Mouse (Mus musculus): ENCODE results near the gene Myo16. TPM values are rescaled to one million over a fixed set of nuclear protein-coding genes. Genes with fewer than 3 reads are reported as not detected.

Gene Myo16
- polyA plus RNA-seq, 1 experiment from 2014 or later: 3.0 TPM

GRCm38 (mm10) chr8:10664861-10665543 lies 511.3 kb downstream of the Myo16 start:
- DNase-seq (ENCODE audit: low spot score, missing footprints): peak; percentile 85
- Histone ChIP-seq H3K4me3 (ENCODE audit: low read depth, low read length) (no peak overlapping the region), H3K9me3 (ENCODE audit: control insufficient read depth, low read length) (no peaks in the 10 kb centered on the region), H3K4me1 (ENCODE audit: control insufficient read depth, insufficient read depth, low read length) (peaks cover 18% of the 10 kb centered on the region), H3K36me3 (ENCODE audit: control insufficient read depth, insufficient read depth, low read length) (no peaks in the 10 kb centered on the region), H3K4me2 (no peak overlapping the region), H3K9ac (ENCODE audit: low read length) (no peak overlapping the region), H3K27me3 (ENCODE audit: control insufficient read depth, insufficient read depth, low read length) (no peaks in the 10 kb centered on the region), H3K27ac (ENCODE audit: low read depth, low read length) (no peak overlapping the region)
- 16% methylated on average over 13 of the region's 13 CpGs for WGBS
- no peak for ATAC-seq (ENCODE audit: low FRiP score)

DNA sequence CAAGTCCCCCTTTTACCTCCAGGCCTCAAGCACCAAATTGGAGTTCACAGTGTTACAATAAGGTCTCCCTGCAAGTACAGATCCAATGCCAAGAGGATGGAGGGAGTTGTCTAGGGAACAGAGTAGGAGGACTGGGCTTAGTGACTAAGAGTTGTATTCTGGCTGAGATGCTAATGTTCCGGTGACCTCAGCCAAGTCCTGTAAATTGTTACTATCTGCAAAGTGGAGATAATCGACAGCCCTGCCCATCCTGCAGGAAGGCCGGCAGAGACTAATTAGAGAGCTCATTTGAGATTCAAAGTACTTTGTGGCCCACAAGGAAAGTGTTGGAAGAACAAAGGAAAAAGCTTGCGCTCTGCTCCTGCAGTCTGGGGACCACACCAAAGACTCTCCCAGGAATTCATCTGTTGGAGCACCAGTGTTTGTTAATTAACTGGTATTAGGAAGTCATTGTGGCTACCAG lies 512.1 kb downstream of the Myo16 start:
- Histone ChIP-seq H3K9me3 (ENCODE audit: control insufficient read depth, low read length) (no peaks in the 10 kb centered on the region), H3K36me3 (ENCODE audit: control insufficient read depth, insufficient read depth, low read length) (no peaks in the 10 kb centered on the region), H3K4me3 (ENCODE audit: low read depth, low read length) (no peak overlapping the region), H3K27me3 (ENCODE audit: control insufficient read depth, insufficient read depth, low read length) (no peaks in the 10 kb centered on the region), H3K4me1 (ENCODE audit: control insufficient read depth, insufficient read depth, low read length) (peaks cover 18% of the 10 kb centered on the region), H3K9ac (ENCODE audit: low read length) (no peak overlapping the region), H3K4me2 (no peak overlapping the region), H3K27ac (ENCODE audit: low read depth, low read length) (no peak overlapping the region)
- DNase-seq (ENCODE audit: low spot score, missing footprints) (peak; percentile 81), ATAC-seq (ENCODE audit: low FRiP score) (0 out of 2 replicates have a peak, but pooled peaks have one; percentile 48)
- WGBS: 13% methylated on average over 4 of the region's 4 CpGs

GRCm38 (mm10) chr8:10671862-10672548 lies 518.3 kb downstream of the Myo16 start:
- ATAC-seq (ENCODE audit: low FRiP score) (no peak), DNase-seq (ENCODE audit: low spot score, missing footprints) (peak; percentile 80)
- Histone ChIP-seq H3K4me2 (no peak overlapping the region), H3K4me3 (ENCODE audit: low read depth, low read length) (no peak overlapping the region), H3K9ac (ENCODE audit: low read length) (no peak overlapping the region), H3K27ac (ENCODE audit: low read depth, low read length) (no peak overlapping the region), H3K27me3 (ENCODE audit: control insufficient read depth, insufficient read depth, low read length) (no peaks in the 10 kb centered on the region), H3K36me3 (ENCODE audit: control insufficient read depth, insufficient read depth, low read length) (no peaks in the 10 kb centered on the region), H3K4me1 (ENCODE audit: control insufficient read depth, insufficient read depth, low read length) (no peaks in the 10 kb centered on the region), H3K9me3 (ENCODE audit: control insufficient read depth, low read length) (no peaks in the 10 kb centered on the region)
- WGBS: 78% methylated on average over 2 of the region's 2 CpGs

DNA sequence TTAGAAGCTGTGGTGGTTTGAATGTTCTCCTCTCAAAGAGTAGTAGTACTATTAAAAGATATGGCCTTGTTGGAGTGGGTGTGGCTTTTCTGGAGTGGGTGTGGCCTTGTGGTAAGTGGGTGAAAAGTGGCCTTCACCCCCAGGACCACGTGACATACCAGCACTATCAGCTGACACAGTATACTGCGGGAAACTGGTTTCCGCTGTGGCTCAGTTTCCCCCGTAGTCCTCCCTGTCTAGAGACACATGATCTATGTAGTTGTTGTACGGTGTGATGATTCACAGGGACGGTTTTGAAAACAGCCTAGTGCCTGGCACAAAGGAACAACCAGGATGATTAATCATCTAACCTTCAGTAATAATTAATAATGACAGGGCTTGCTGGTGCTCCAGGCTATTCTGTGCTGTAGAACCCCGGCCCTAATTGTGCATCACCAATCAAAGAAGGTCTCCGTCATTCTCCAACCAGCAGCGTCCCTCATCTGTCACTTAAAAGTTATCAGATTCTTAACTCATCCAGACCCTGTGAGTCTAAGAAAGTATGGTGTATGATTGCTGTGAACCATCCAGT lies 524.2 kb downstream of the Myo16 start:
- Histone ChIP-seq H3K27me3 (ENCODE audit: control insufficient read depth, insufficient read depth, low read length) (no peaks in the 10 kb centered on the region), H3K4me1 (ENCODE audit: control insufficient read depth, insufficient read depth, low read length) (no peaks in the 10 kb centered on the region), H3K9ac (ENCODE audit: low read length) (no peak overlapping the region; the same call in 1 of the 2 replicates), H3K9me3 (ENCODE audit: control insufficient read depth, low read length) (no peaks in the 10 kb centered on the region), H3K4me3 (ENCODE audit: low read depth, low read length) (no peak overlapping the region), H3K27ac (ENCODE audit: low read depth, low read length) (no peak overlapping the region), H3K4me2 (no peak overlapping the region), H3K36me3 (ENCODE audit: control insufficient read depth, insufficient read depth, low read length) (no peaks in the 10 kb centered on the region)
- WGBS: 85% methylated on average over 9 of the region's 9 CpGs
- DNase-seq (ENCODE audit: low spot score, missing footprints) (no peak), ATAC-seq (ENCODE audit: low FRiP score) (no peak)

DNA sequence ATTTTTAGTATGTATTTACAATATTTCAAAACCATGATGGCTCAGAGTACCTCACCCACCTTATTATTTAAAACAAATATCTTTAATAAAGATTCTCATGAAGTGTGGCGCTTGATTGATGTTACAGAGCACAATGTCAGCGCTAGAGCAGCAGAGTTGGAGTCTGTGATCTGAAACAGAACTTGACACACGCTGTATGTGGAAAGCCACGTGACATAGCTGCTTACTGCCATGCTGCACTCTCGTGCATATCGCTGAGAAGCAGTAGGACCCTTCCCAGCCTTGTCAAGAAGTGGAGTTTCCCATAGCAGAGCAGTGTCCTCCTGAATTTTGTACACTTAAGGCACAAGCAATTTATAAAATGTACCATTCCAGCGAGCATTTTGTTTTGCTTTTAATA lies 528.2 kb downstream of the Myo16 start:
- no peaks in the 10 kb centered on the region for H3K36me3 ChIP-seq (ENCODE audit: control insufficient read depth, insufficient read depth, low read length)
- no peak for DNase-seq (ENCODE audit: low spot score, missing footprints)
- H3K9me3 ChIP-seq (ENCODE audit: control insufficient read depth, low read length): no peaks in the 10 kb centered on the region
- WGBS: 86% methylated on average over 7 of the region's 7 CpGs
- H3K27me3 ChIP-seq (ENCODE audit: control insufficient read depth, insufficient read depth, low read length): no peaks in the 10 kb centered on the region
- H3K4me2 ChIP-seq: no peak overlapping the region
- no peak overlapping the region for H3K9ac ChIP-seq (ENCODE audit: low read length)
- no peaks in the 10 kb centered on the region for H3K4me1 ChIP-seq (ENCODE audit: control insufficient read depth, insufficient read depth, low read length)
- ATAC-seq (ENCODE audit: low FRiP score): no peak
- H3K4me3 ChIP-seq (ENCODE audit: low read depth, low read length): no peak overlapping the region
- H3K27ac ChIP-seq (ENCODE audit: low read depth, low read length): no peak overlapping the region

DNA sequence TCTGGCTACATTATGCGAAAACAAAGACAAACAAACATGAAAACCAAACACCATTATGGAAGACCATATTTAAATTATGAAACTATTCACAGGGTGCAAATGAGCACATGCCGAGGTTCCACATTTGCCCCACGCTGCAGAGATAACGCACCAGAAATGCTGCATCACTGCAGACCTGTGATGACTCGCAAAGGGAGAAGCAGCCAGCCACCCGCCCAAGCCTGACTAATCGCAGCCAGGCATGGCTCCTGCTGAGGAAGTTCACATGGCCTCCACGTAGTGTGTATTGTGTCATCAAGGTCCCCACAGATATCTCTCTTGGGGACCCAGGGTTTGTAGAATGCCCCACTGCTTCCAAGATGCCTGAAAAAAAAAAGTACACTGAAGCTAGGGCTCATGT lies 529.4 kb downstream of the Myo16 start:
- WGBS: 68% methylated on average over 8 of the region's 8 CpGs
- H3K9ac ChIP-seq (ENCODE audit: low read length): no peak overlapping the region
- no peak for DNase-seq (ENCODE audit: low spot score, missing footprints)
- no peak overlapping the region for H3K4me2 ChIP-seq
- no peak overlapping the region for H3K27ac ChIP-seq (ENCODE audit: low read depth, low read length)
- H3K9me3 ChIP-seq (ENCODE audit: control insufficient read depth, low read length): no peaks in the 10 kb centered on the region
- H3K36me3 ChIP-seq (ENCODE audit: control insufficient read depth, insufficient read depth, low read length): no peaks in the 10 kb centered on the region
- no peak for ATAC-seq (ENCODE audit: low FRiP score)
- no peaks in the 10 kb centered on the region for H3K4me1 ChIP-seq (ENCODE audit: control insufficient read depth, insufficient read depth, low read length)
- no peaks in the 10 kb centered on the region for H3K27me3 ChIP-seq (ENCODE audit: control insufficient read depth, insufficient read depth, low read length)
- no peak overlapping the region for H3K4me3 ChIP-seq (ENCODE audit: low read depth, low read length)

Other genes starting within 250 kb of the Myo16 start
- 10.3 and 11.2 TPM in 2 replicates for gene Lig4, start 176.2 kb upstream of the Myo16 start, polyA plus RNA-seq (2014; fragmentation: Nextera tagmentation; extraction: Ambion mirVana)
- 22.8 and 22.9 TPM in 2 replicates for gene Abhd13, start 176.2 kb upstream of the Myo16 start, polyA plus RNA-seq (2014; fragmentation: Nextera tagmentation; extraction: Ambion mirVana)
- gene Tnfsf13b, start 147.4 kb upstream of the Myo16 start, polyA plus RNA-seq (2014; fragmentation: Nextera tagmentation; extraction: Ambion mirVana): 0.19 TPM in 2 replicates

Measured in midbrain, embryonic 11.5 days (tissue).